25 mouse cellular contexts compared by ENCODE assay signal in genomic region chr19:25002828-25003227, GRCm38 (mm10). TPM values are rescaled to one million over a fixed set of nuclear protein-coding genes. Genes with fewer than 3 reads are reported as not detected.
A peak's percentile ranks its signal among the peaks of the same experiment; 100 is the strongest.
DNase-seq lines count a peak whose midpoint lies in the region; ATAC-seq lines count a peak whose summit lies in the region.
"Had no signal": no experiment of that assay in that cellular context is flagged by ENCODE, and none has a peak within 500 bp of the region (broad histone marks: within the 10 kb centered on the region; RNA-seq: fewer than 3 reads in every experiment).

No protein-coding gene starts in this region.

- H3K9ac ChIP-seq in kidney, embryonic 15.5 days, result no peak overlapping the region
- H3K9ac ChIP-seq: heart, embryonic 12.5 days; hindbrain, embryonic 13.5 days; liver, embryonic 13.5 days; midbrain, embryonic 12.5 days; neural tube, embryonic 13.5 days had no signal

- H3K4me2 ChIP-seq in kidney, embryonic 15.5 days, result no peak overlapping the region
- H3K4me2 ChIP-seq: heart, embryonic 12.5 days; hindbrain, embryonic 13.5 days; midbrain, embryonic 12.5 days; neural tube, embryonic 13.5 days had no signal

- H3K4me3 ChIP-seq in kidney, embryonic 15.5 days (replicated peaks), result no peak overlapping the region
- H3K4me3 ChIP-seq: forebrain, embryonic 10.5 days; gastrocnemius, adult 2 months; heart, embryonic 12.5 days; hindbrain, embryonic 13.5 days; limb, embryonic 10.5 days; liver, embryonic 13.5 days; midbrain, embryonic 12.5 days; neural tube, embryonic 13.5 days had no signal

- ATAC-seq in common myeloid progenitor, adult 5-6 weeks (replicated peaks; ENCODE audit: low read depth, poor library complexity, severe bottlenecking), result 0 out of 2 replicates have a peak, but pooled peaks have one; percentile 4
- ATAC-seq in monocyte, adult 5-6 weeks (replicated peaks; ENCODE audit: insufficient number of reproducible peaks, low FRiP score, low TSS enrichment, poor library complexity, severe bottlenecking), result peak; percentile 57
- ATAC-seq in kidney, embryonic 15.5 days (replicated peaks; ENCODE audit: low FRiP score), result no peak
- ATAC-seq: inflammation-experienced regulatory T-cells, adult 6 months had no signal

- DNase-seq in lung, postnatal 4 days, result peak; percentile 34
- no peak for DNase-seq in lung, postnatal 25 days (ENCODE audit: low spot score)
- DNase-seq in layer of hippocampus, adult 11-12 months (ENCODE audit: low spot score), result no peak
- no peak for DNase-seq in kidney, adult 18-20 months
- DNase-seq: adrenal gland, postnatal 14 days; cerebellum, adult 18-20 months; cerebellum, postnatal 36 days; gastrocnemius, adult 2 months; heart, postnatal 14 days; kidney, adult 8-10 months; liver, embryonic 13.5 days; lung, postnatal 10 days; right cerebral cortex, postnatal 14 days; thymus, postnatal 4 days had no signal

- H3K27me3 ChIP-seq in kidney, embryonic 15.5 days, result peaks cover 50% of the 10 kb centered on the region
- H3K27me3 ChIP-seq: liver, embryonic 13.5 days had no signal

- H3K4me1 ChIP-seq in kidney, embryonic 15.5 days, result peaks cover 17% of the 10 kb centered on the region

- 64% methylated on average over 3 of the region's 3 CpGs for WGBS in kidney, embryonic 15.5 days

- H3K9me3 ChIP-seq in kidney, embryonic 15.5 days (replicated peaks), result no peaks in the 10 kb centered on the region
- H3K9me3 ChIP-seq: forebrain, embryonic 10.5 days; heart, embryonic 12.5 days; hindbrain, embryonic 13.5 days; limb, embryonic 10.5 days; liver, embryonic 13.5 days; midbrain, embryonic 12.5 days; neural tube, embryonic 13.5 days had no signal

- no peak overlapping the region for H3K27ac ChIP-seq in kidney, embryonic 15.5 days
- H3K27ac ChIP-seq: forebrain, embryonic 10.5 days; gastrocnemius, adult 2 months; hindbrain, embryonic 13.5 days; limb, embryonic 10.5 days; liver, embryonic 13.5 days; midbrain, embryonic 12.5 days; neural tube, embryonic 13.5 days had no signal

- H3K36me3 ChIP-seq in kidney, embryonic 15.5 days, result no peaks in the 10 kb centered on the region
- H3K36me3 ChIP-seq: forebrain, embryonic 10.5 days; G1E; heart, embryonic 12.5 days; hindbrain, embryonic 13.5 days; limb, embryonic 10.5 days; liver, embryonic 13.5 days; midbrain, embryonic 12.5 days; neural tube, embryonic 13.5 days had no signal

RNA-seq across cellular contexts. Expression of gene Dock8, which starts 3.5 kb away (rescaled TPM):
- 62.0 and 73.1 TPM in 2 replicates for total RNA-seq in common myeloid progenitor, adult 5-6 weeks (2017)
- total RNA-seq in monocyte, adult 5-6 weeks (2017), result 92.8 to 147 TPM (median 110 TPM) in 3 replicates
- polyA plus RNA-seq in kidney, embryonic 15.5 days (2015; fragmentation: Nextera tagmentation; extraction: Ambion mirVana), result 3.7 and 4.2 TPM in 2 replicates

RNA-seq across cellular contexts. Expression of gene Cbwd1, which starts 41.4 kb away (rescaled TPM):
- total RNA-seq in common myeloid progenitor, adult 5-6 weeks (2017), result 28.7 and 37.4 TPM in 2 replicates
- 10.2 to 30.6 TPM (median 17.2 TPM) in 3 replicates for total RNA-seq in monocyte, adult 5-6 weeks (2017)
- 21.8 and 24.5 TPM in 2 replicates for polyA plus RNA-seq in kidney, embryonic 15.5 days (2015; fragmentation: Nextera tagmentation; extraction: Ambion mirVana)

Comparison
In these comparisons a context has a peak if more than half of its experiments do, and no peak if none do; other contexts are left out.
1. DNase-seq: peak in lung, postnatal 4 days (2 of 2); none in lung, postnatal 25 days (single experiment), layer of hippocampus, adult 11-12 months (single experiment) and kidney, adult 18-20 months (single experiment).